Mouse (Mus musculus): ENCODE measurements around the gene Rpn2.

Rpn2 gene

GRCm38 (mm10) chr2:157310963-157311637 lies 32.3 kb downstream of the Rpn2 start:
- DNase-seq (ENCODE audit: low spot score) = no peak

- DNase-seq (ENCODE audit: low spot score) = no peak
Measured at GRCm38 (mm10) chr2:157313718-157314117, 34.9 kb downstream of the Rpn2 start.

- no peak for DNase-seq (ENCODE audit: low spot score)
Measured at GRCm38 (mm10) chr2:157314310-157314709, 35.5 kb downstream of the Rpn2 start.

GRCm38 (mm10) chr2:157315486-157315885 lies 36.7 kb downstream of the Rpn2 start:
- no peak for DNase-seq (ENCODE audit: low spot score)

- DNase-seq (ENCODE audit: low spot score) = no peak
Measured at GRCm38 (mm10) chr2:157316358-157316933, 37.6 kb downstream of the Rpn2 start.

- no peak for DNase-seq (ENCODE audit: low spot score)
Measured at GRCm38 (mm10) chr2:157317220-157317619, 38.4 kb downstream of the Rpn2 start.

- DNase-seq (ENCODE audit: low spot score) = no peak
Measured at GRCm38 (mm10) chr2:157320135-157320534, 41.3 kb downstream of the Rpn2 start.

GRCm38 (mm10) chr2:157320886-157321285 lies 42.1 kb downstream of the Rpn2 start:
- no peak for DNase-seq (ENCODE audit: low spot score)

- DNase-seq (ENCODE audit: low spot score) = no peak
Measured at GRCm38 (mm10) chr2:157322029-157322766, 43.4 kb downstream of the Rpn2 start.

GRCm38 (mm10) chr2:157325238-157325637 lies 46.4 kb downstream of the Rpn2 start:
- no peak for DNase-seq (ENCODE audit: low spot score)

GRCm38 (mm10) chr2:157328106-157328505 lies 49.3 kb downstream of the Rpn2 start:
- no peak for DNase-seq (ENCODE audit: low spot score)

GRCm38 (mm10) chr2:157328570-157328969 lies 49.8 kb downstream of the Rpn2 start:
- no peak for DNase-seq (ENCODE audit: low spot score)

- DNase-seq (ENCODE audit: low spot score) = no peak
Measured at GRCm38 (mm10) chr2:157332059-157332458, 53.2 kb downstream of the Rpn2 start.

GRCm38 (mm10) chr2:157338663-157339062 lies 59.8 kb downstream of the Rpn2 start:
- peak; percentile 65 for DNase-seq (ENCODE audit: low spot score)

GRCm38 (mm10) chr2:157339532-157339931 lies 60.7 kb downstream of the Rpn2 start:
- no peak for DNase-seq (ENCODE audit: low spot score)

GRCm38 (mm10) chr2:157340221-157340741 lies 61.5 kb downstream of the Rpn2 start:
- no peak for DNase-seq (ENCODE audit: low spot score)

GRCm38 (mm10) chr2:157341554-157342270 lies 62.9 kb downstream of the Rpn2 start:
- DNase-seq (ENCODE audit: low spot score) = peak; percentile 77

GRCm38 (mm10) chr2:157342328-157342926 lies 63.6 kb downstream of the Rpn2 start:
- no peak for DNase-seq (ENCODE audit: low spot score)

GRCm38 (mm10) chr2:157343337-157343736 lies 64.5 kb downstream of the Rpn2 start:
- no peak for DNase-seq (ENCODE audit: low spot score)

GRCm38 (mm10) chr2:157347361-157348159 lies 68.7 kb downstream of the Rpn2 start, which contains the start of gene Ghrh:
TSS of gene Ghrh (minus strand) at chr2:157347506.
- no peak for DNase-seq (ENCODE audit: low spot score)

All from ovary, postnatal 14 days (tissue).